Comparison of ENCODE assay signal across 16 mouse cellular contexts in the genomic region with DNA sequence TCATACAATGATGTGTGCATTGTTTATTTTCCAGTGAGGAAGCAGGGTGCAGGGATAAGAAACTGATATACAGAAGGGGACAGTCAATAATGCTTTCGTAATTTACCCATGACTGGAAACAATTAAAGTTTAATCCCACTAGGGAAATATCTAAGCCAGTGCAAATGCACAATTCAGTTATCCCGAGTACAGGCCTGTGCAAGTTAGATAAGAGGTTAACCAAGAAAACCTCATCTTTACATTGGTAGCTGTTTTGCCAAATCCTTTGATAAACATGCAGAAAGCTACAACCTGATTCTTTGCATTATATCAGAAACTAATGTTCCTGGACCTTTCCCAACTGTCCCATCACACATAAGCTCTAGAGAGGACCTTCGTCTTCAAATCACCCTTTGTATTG.
"Had no signal": no experiment of that assay in that cellular context is flagged by ENCODE, and none has a peak within 500 bp of the region (broad histone marks: within the 10 kb centered on the region; RNA-seq: fewer than 3 reads in every experiment).

No protein-coding gene starts in this region.

- H3K27me3 ChIP-seq: kidney, embryonic 15.5 days; limb, embryonic 12.5 days; megakaryocyte, embryonic 14.5 days; neural tube, embryonic 13.5 days; stomach, embryonic 15.5 days had no signal

- ATAC-seq: intestine, embryonic 16.5 days; lung, postnatal 0 days had no signal

- H3K9me3 ChIP-seq: kidney, embryonic 15.5 days; limb, embryonic 12.5 days; megakaryocyte, embryonic 14.5 days; stomach, embryonic 15.5 days had no signal

- H3K36me3 ChIP-seq: kidney, embryonic 15.5 days; limb, embryonic 12.5 days; neural tube, embryonic 13.5 days; stomach, embryonic 15.5 days had no signal

- DNase-seq: kidney, adult 2 months; kidney, postnatal 14 days; layer of hippocampus, postnatal 36 days; lung, adult 2 months; lung, postnatal 4 days; retina, postnatal 1 day; right cerebral cortex, postnatal 4 days; spleen, adult 18-20 months; thymus, postnatal 4 days had no signal

- H3K4me3 ChIP-seq: kidney, embryonic 15.5 days; limb, embryonic 12.5 days; megakaryocyte, embryonic 14.5 days; neural tube, embryonic 13.5 days; stomach, embryonic 15.5 days had no signal

- H3K4me1 ChIP-seq: kidney, embryonic 15.5 days; limb, embryonic 12.5 days; megakaryocyte, embryonic 14.5 days; stomach, embryonic 15.5 days had no signal

- H3K4me2 ChIP-seq: kidney, embryonic 15.5 days; limb, embryonic 12.5 days; neural tube, embryonic 13.5 days; stomach, embryonic 15.5 days had no signal

- H3K27ac ChIP-seq: kidney, embryonic 15.5 days; limb, embryonic 12.5 days; neural tube, embryonic 13.5 days; stomach, embryonic 15.5 days had no signal

- H3K9ac ChIP-seq: kidney, embryonic 15.5 days; limb, embryonic 12.5 days; neural tube, embryonic 13.5 days; stomach, embryonic 15.5 days had no signal
